Mouse (Mus musculus): ENCODE measurements around the gene Usp49. TPM values are rescaled to one million over a fixed set of nuclear protein-coding genes. Genes with fewer than 3 reads are reported as not detected.

Usp49 gene
- polyA plus RNA-seq, 1 experiment from 2014 or later: 1.2 TPM

DNA sequence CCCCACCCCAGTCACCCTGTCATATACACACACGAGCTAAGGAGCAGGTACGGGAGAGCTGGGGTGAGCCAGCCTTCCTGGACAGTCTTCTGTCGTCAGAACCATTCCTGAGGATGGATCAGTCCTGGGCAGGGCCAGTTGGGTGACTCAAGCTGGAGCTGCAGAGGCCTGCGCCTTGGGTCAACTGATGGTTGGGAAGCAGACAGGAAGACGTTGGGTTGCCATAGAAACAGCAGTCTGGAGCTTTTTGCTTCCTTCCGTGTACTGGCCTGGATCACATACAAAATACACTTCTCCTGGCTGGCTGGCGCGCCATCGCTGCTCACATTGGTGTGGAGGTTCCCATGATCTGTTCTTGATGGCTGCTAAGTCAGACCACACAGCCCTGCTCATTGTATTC is 71.3 kb downstream of the Usp49 start:
- Histone ChIP-seq H3K36me3 (replicated peaks; ENCODE audit: insufficient read depth, low read length) (no peaks in the 10 kb centered on the region), H3K4me1 (ENCODE audit: insufficient read depth) (peaks cover 3% of the 10 kb centered on the region; the same call in 1 of the 2 replicates), H3K9me3 (ENCODE audit: low read length) (no peaks in the 10 kb centered on the region), H3K4me2 (ENCODE audit: low read depth, low read length) (no peak overlapping the region), H3K4me3 (ENCODE audit: low read depth, low read length) (no peak overlapping the region), H3K27ac (ENCODE audit: low read depth) (no peak overlapping the region), H3K27me3 (ENCODE audit: insufficient read depth, low read length) (0 out of 2 replicates have a peak, but pooled peaks cover 5% of the 10 kb centered on the region), H3K9ac (replicated peaks) (no peak overlapping the region)
- 74% methylated on average over 9 of the region's 9 CpGs for WGBS (ENCODE audit: insufficient replicate concordance)
- DNase-seq (no peak), ATAC-seq (no peak)
- TF ChIP-seq CTCF (IDR thresholded peaks at IDR 0.05; ENCODE audit: low read depth) (no peak), EP300 (IDR thresholded peaks at IDR 0.05; ENCODE audit: low read depth) (no peak)

- Histone ChIP-seq H3K9me3 (ENCODE audit: low read length) (no peaks in the 10 kb centered on the region), H3K4me1 (ENCODE audit: insufficient read depth) (peaks cover 3% of the 10 kb centered on the region; the same call in 1 of the 2 replicates), H3K4me3 (ENCODE audit: low read depth, low read length) (no peak overlapping the region), H3K4me2 (ENCODE audit: low read depth, low read length) (no peak overlapping the region), H3K36me3 (replicated peaks; ENCODE audit: insufficient read depth, low read length) (no peaks in the 10 kb centered on the region), H3K9ac (replicated peaks) (no peak overlapping the region), H3K27ac (ENCODE audit: low read depth) (no peak overlapping the region), H3K27me3 (ENCODE audit: insufficient read depth, low read length) (0 out of 2 replicates have a peak, but pooled peaks cover 5% of the 10 kb centered on the region)
- no peak for DNase-seq
- 58% methylated on average over 24 of the region's 28 CpGs for WGBS (ENCODE audit: insufficient replicate concordance)
- ATAC-seq: no peak
- TF ChIP-seq EP300 (IDR thresholded peaks at IDR 0.05; ENCODE audit: low read depth): no peak
- no peak for TF ChIP-seq CTCF (IDR thresholded peaks at IDR 0.05; ENCODE audit: low read depth)
These were observed 72.3 kb downstream of the Usp49 start for GRCm38 (mm10) chr17:47702548-47703345.

DNA sequence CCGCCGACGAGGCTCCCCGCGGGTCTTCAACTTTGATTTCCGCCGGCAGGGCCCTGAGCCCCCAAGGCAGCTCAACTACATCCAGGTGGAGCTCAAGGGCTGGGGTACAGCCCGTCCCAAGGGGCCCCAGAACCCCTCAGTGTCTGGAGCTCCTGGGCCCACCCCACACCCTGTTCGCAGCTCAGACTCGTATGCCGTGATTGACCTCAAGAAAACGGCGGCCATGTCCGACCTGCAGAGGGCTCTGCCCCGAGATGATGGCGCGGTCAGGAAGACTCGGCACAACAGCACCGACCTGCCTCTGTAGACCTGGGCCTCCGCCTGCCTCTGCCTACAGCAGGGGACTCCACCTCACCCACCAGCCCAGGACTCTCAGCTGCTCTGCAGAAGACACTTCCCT is 73.1 kb downstream of the Usp49 start:
- TF ChIP-seq CTCF (IDR thresholded peaks at IDR 0.05; ENCODE audit: low read depth) (no peak), EP300 (IDR thresholded peaks at IDR 0.05; ENCODE audit: low read depth) (no peak)
- no peak overlapping the region for H3K4me2 ChIP-seq (ENCODE audit: low read depth, low read length)
- H3K27ac ChIP-seq (ENCODE audit: low read depth): no peak overlapping the region
- no peak overlapping the region for H3K4me3 ChIP-seq (ENCODE audit: low read depth, low read length)
- 43% methylated on average over 20 of the region's 20 CpGs for WGBS (ENCODE audit: insufficient replicate concordance)
- H3K9me3 ChIP-seq (ENCODE audit: low read length): no peaks in the 10 kb centered on the region
- H3K27me3 ChIP-seq (ENCODE audit: insufficient read depth, low read length): 0 out of 2 replicates have a peak, but pooled peaks cover 5% of the 10 kb centered on the region
- H3K36me3 ChIP-seq (replicated peaks; ENCODE audit: insufficient read depth, low read length): no peaks in the 10 kb centered on the region
- peaks cover 3% of the 10 kb centered on the region; the same call in 1 of the 2 replicates for H3K4me1 ChIP-seq (ENCODE audit: insufficient read depth)
- no peak for ATAC-seq
- no peak overlapping the region for H3K9ac ChIP-seq (replicated peaks)
- DNase-seq: no peak

- 62% methylated on average over 4 of the region's 4 CpGs for WGBS (ENCODE audit: insufficient replicate concordance)
- H3K4me1 ChIP-seq (ENCODE audit: insufficient read depth): peaks cover 3% of the 10 kb centered on the region; the same call in 1 of the 2 replicates
- no peak for TF ChIP-seq EP300 (IDR thresholded peaks at IDR 0.05; ENCODE audit: low read depth)
- TF ChIP-seq CTCF (IDR thresholded peaks at IDR 0.05; ENCODE audit: low read depth): 0 out of 2 replicates have a peak, but pooled peaks have one; percentile 9
- no peak overlapping the region for H3K27ac ChIP-seq (ENCODE audit: low read depth)
- no peaks in the 10 kb centered on the region for H3K9me3 ChIP-seq (ENCODE audit: low read length)
- H3K27me3 ChIP-seq (ENCODE audit: insufficient read depth, low read length): 0 out of 2 replicates have a peak, but pooled peaks cover 5% of the 10 kb centered on the region
- H3K4me2 ChIP-seq (ENCODE audit: low read depth, low read length): no peak overlapping the region
- DNase-seq (no peak), ATAC-seq (no peak)
- no peak overlapping the region for H3K9ac ChIP-seq (replicated peaks)
- H3K4me3 ChIP-seq (ENCODE audit: low read depth, low read length): no peak overlapping the region
- H3K36me3 ChIP-seq (replicated peaks; ENCODE audit: insufficient read depth, low read length): no peaks in the 10 kb centered on the region
These were observed 74.2 kb downstream of the Usp49 start for GRCm38 (mm10) chr17:47704692-47705091.

DNA sequence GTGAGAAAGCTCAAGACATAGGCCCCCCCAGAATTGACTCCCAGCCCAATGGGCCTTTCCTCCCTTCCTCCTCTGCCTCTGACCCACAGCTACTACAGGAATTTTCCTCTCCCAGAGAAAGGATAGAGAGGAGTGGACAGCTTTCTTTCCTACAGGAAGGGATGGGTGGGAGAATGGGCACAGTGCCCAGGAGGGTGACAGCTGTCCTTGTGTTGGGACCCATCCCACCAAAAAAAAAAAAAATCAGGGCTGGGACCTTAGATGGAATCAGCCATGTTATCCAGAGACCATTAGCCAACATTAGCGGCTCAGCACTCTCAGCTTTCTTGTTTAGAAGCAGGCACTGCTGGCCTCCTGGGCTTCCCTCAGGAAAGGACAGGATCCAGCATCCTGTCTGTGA is 75.7 kb downstream of the Usp49 start:
- Histone ChIP-seq H3K36me3 (replicated peaks; ENCODE audit: insufficient read depth, low read length) (no peaks in the 10 kb centered on the region), H3K4me1 (ENCODE audit: insufficient read depth) (no peaks in the 10 kb centered on the region), H3K27me3 (ENCODE audit: insufficient read depth, low read length) (0 out of 2 replicates have a peak, but pooled peaks cover 5% of the 10 kb centered on the region), H3K9ac (replicated peaks) (no peak overlapping the region), H3K27ac (ENCODE audit: low read depth) (no peak overlapping the region), H3K9me3 (ENCODE audit: low read length) (no peaks in the 10 kb centered on the region), H3K4me2 (ENCODE audit: low read depth, low read length) (no peak overlapping the region), H3K4me3 (ENCODE audit: low read depth, low read length) (no peak overlapping the region)
- DNase-seq: no peak
- 50% methylated on average over 1 of the region's 1 CpGs for WGBS (ENCODE audit: insufficient replicate concordance)
- no peak for TF ChIP-seq CTCF (IDR thresholded peaks at IDR 0.05; ENCODE audit: low read depth)
- TF ChIP-seq EP300 (IDR thresholded peaks at IDR 0.05; ENCODE audit: low read depth): no peak
- no peak for ATAC-seq

GRCm38 (mm10) chr17:47707961-47708360 is 77.5 kb downstream of the Usp49 start:
- H3K9me3 ChIP-seq (ENCODE audit: low read length): no peaks in the 10 kb centered on the region
- TF ChIP-seq EP300 (IDR thresholded peaks at IDR 0.05; ENCODE audit: low read depth): no peak
- TF ChIP-seq CTCF (IDR thresholded peaks at IDR 0.05; ENCODE audit: low read depth): no peak
- WGBS (ENCODE audit: insufficient replicate concordance): 83% methylated on average over 3 of the region's 3 CpGs
- H3K4me2 ChIP-seq (ENCODE audit: low read depth, low read length): no peak overlapping the region
- no peak overlapping the region for H3K27ac ChIP-seq (ENCODE audit: low read depth)
- no peak overlapping the region for H3K9ac ChIP-seq (replicated peaks)
- ATAC-seq (no peak), DNase-seq (no peak)
- H3K27me3 ChIP-seq (ENCODE audit: insufficient read depth, low read length): 0 out of 2 replicates have a peak, but pooled peaks cover 4% of the 10 kb centered on the region
- H3K4me3 ChIP-seq (ENCODE audit: low read depth, low read length): no peak overlapping the region
- no peaks in the 10 kb centered on the region for H3K36me3 ChIP-seq (replicated peaks; ENCODE audit: insufficient read depth, low read length)
- no peaks in the 10 kb centered on the region for H3K4me1 ChIP-seq (ENCODE audit: insufficient read depth)

All from liver, postnatal 0 days (tissue).